Mouse (Mus musculus): ENCODE results near the gene Hnf4a. TPM values are rescaled to one million over a fixed set of nuclear protein-coding genes. Genes with fewer than 3 reads are reported as not detected.

The Hnf4a gene
- polyA plus RNA-seq, 1 experiment = not detected

GRCm38 (mm10) chr2:163462386-163462785 is 44.2 kb upstream of the Hnf4a start:
- Histone ChIP-seq H3ac (ENCODE audit: control insufficient read depth, insufficient read length, low read depth) (no peak overlapping the region), H3K36me3 (ENCODE audit: control insufficient read depth, insufficient read depth) (no peaks in the 10 kb centered on the region), H3K79me3 (ENCODE audit: low read depth) (no peaks in the 10 kb centered on the region), H3K27me3 (ENCODE audit: control insufficient read depth, insufficient read depth, insufficient read length) (peaks cover 21% of the 10 kb centered on the region), H3K4me3 (ENCODE audit: insufficient read depth, poor library complexity, severe bottlenecking) (no peak overlapping the region), H3K79me2 (ENCODE audit: control insufficient read depth, insufficient read depth) (no peaks in the 10 kb centered on the region)
- TF ChIP-seq MYOD1 (IDR thresholded peaks at IDR 0.05; ENCODE audit: control insufficient read depth, insufficient read length, low read depth) (no peak), CEBPB (IDR thresholded peaks at IDR 0.05; ENCODE audit: low read depth) (no peak), MYOG (IDR thresholded peaks at IDR 0.05; ENCODE audit: control insufficient read depth, extremely low read depth, insufficient read length) (no peak), CTCF (IDR thresholded peaks at IDR 0.05; ENCODE audit: control insufficient read depth, insufficient read depth, insufficient read length) (no peak), MAX (IDR thresholded peaks at IDR 0.05) (no peak), FOSL1 (IDR thresholded peaks at IDR 0.05; ENCODE audit: insufficient read depth, low read length, poor library complexity, severe bottlenecking) (no peak), USF1 (IDR thresholded peaks at IDR 0.05; ENCODE audit: low read depth) (no peak)

DNA sequence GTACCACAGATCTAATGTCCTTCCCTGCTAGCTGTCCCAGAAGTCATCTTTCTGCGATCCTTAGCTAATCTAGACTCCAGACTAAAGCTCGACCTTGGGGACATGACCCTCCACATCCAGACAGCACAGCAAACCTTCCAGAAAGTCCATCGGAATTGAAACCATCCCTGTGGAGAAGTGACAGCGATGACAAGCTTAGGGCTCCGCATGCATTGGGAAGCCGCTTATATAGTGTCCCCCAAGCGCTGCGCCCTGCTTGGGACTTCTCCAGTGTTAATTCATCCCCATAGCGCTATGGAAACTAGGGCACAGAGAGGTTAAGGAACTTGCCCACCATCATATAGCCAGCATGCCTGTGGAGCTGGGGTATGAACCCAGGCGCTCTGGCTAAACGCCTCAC is 43.8 kb upstream of the Hnf4a start:
- no peak overlapping the region for H3K4me3 ChIP-seq (ENCODE audit: insufficient read depth, poor library complexity, severe bottlenecking)
- H3K36me3 ChIP-seq (ENCODE audit: control insufficient read depth, insufficient read depth) = peaks cover under 1% of the 10 kb centered on the region
- H3ac ChIP-seq (ENCODE audit: control insufficient read depth, insufficient read length, low read depth) = no peak overlapping the region
- peaks cover 18% of the 10 kb centered on the region for H3K27me3 ChIP-seq (ENCODE audit: control insufficient read depth, insufficient read depth, insufficient read length)
- no peaks in the 10 kb centered on the region for H3K79me2 ChIP-seq (ENCODE audit: control insufficient read depth, insufficient read depth)
- TF ChIP-seq CEBPB (IDR thresholded peaks at IDR 0.05; ENCODE audit: low read depth) = no peak
- no peak for TF ChIP-seq MYOG (IDR thresholded peaks at IDR 0.05; ENCODE audit: control insufficient read depth, extremely low read depth, insufficient read length)
- no peak for TF ChIP-seq CTCF (IDR thresholded peaks at IDR 0.05; ENCODE audit: control insufficient read depth, insufficient read depth, insufficient read length)
- TF ChIP-seq MYOD1 (IDR thresholded peaks at IDR 0.05; ENCODE audit: control insufficient read depth, insufficient read length, low read depth) = no peak
- TF ChIP-seq FOSL1 (IDR thresholded peaks at IDR 0.05; ENCODE audit: insufficient read depth, low read length, poor library complexity, severe bottlenecking) = no peak
- no peak for TF ChIP-seq MAX (IDR thresholded peaks at IDR 0.05)
- H3K79me3 ChIP-seq (ENCODE audit: low read depth) = no peaks in the 10 kb centered on the region

DNA sequence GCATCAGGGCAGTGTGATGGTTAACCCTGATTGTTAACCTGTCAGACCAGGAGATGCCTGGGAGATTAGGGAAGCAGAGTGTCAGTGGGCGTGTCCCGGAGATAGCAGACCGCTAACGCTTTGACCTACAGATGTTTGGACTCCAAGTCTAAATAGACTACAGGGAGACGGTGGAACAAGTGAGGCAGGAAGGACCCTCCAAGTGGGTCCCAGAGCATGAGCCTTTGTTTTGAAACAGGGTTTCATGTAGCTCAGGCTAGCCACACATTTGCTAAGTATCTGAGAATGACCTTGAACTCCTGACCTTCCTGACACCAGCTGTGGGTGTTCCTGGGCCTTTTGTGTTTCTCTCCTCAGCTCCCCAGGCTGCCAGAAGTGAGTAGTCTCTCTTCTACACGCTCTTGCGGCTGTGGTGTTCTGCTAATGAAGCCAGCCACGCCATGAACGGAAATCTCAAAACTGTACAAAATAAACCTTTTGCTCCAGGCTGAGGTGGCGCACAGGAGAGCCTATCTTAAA is 43.3 kb upstream of the Hnf4a start:
- TF ChIP-seq USF1 (IDR thresholded peaks at IDR 0.05; ENCODE audit: low read depth) = no peak
- TF ChIP-seq CEBPB (IDR thresholded peaks at IDR 0.05; ENCODE audit: low read depth) = no peak
- TF ChIP-seq MYOD1 (IDR thresholded peaks at IDR 0.05; ENCODE audit: control insufficient read depth, insufficient read length, low read depth) = no peak
- TF ChIP-seq MAX (IDR thresholded peaks at IDR 0.05) = no peak
- no peak for TF ChIP-seq MYOG (IDR thresholded peaks at IDR 0.05; ENCODE audit: control insufficient read depth, extremely low read depth, insufficient read length)
- no peak for TF ChIP-seq FOSL1 (IDR thresholded peaks at IDR 0.05; ENCODE audit: insufficient read depth, low read length, poor library complexity, severe bottlenecking)
- TF ChIP-seq CTCF (IDR thresholded peaks at IDR 0.05; ENCODE audit: control insufficient read depth, insufficient read depth, insufficient read length) = no peak
- Histone ChIP-seq H3K79me3 (ENCODE audit: low read depth) (no peaks in the 10 kb centered on the region), H3ac (ENCODE audit: control insufficient read depth, insufficient read length, low read depth) (no peak overlapping the region), H3K27me3 (ENCODE audit: control insufficient read depth, insufficient read depth, insufficient read length) (peaks cover 13% of the 10 kb centered on the region), H3K4me3 (ENCODE audit: insufficient read depth, poor library complexity, severe bottlenecking) (no peak overlapping the region), H3K79me2 (ENCODE audit: control insufficient read depth, insufficient read depth) (no peaks in the 10 kb centered on the region), H3K36me3 (ENCODE audit: control insufficient read depth, insufficient read depth) (peaks cover 6% of the 10 kb centered on the region)

GRCm38 (mm10) chr2:163463998-163464397 is 42.6 kb upstream of the Hnf4a start:
- Histone ChIP-seq H3K27me3 (ENCODE audit: control insufficient read depth, insufficient read depth, insufficient read length) (peaks cover 7% of the 10 kb centered on the region), H3K79me3 (ENCODE audit: low read depth) (no peaks in the 10 kb centered on the region), H3K36me3 (ENCODE audit: control insufficient read depth, insufficient read depth) (peaks cover 13% of the 10 kb centered on the region), H3ac (ENCODE audit: control insufficient read depth, insufficient read length, low read depth) (no peak overlapping the region), H3K4me3 (ENCODE audit: insufficient read depth, poor library complexity, severe bottlenecking) (no peak overlapping the region), H3K79me2 (ENCODE audit: control insufficient read depth, insufficient read depth) (no peaks in the 10 kb centered on the region)
- TF ChIP-seq CEBPB (IDR thresholded peaks at IDR 0.05; ENCODE audit: low read depth) (no peak), MYOG (IDR thresholded peaks at IDR 0.05; ENCODE audit: control insufficient read depth, extremely low read depth, insufficient read length) (no peak), CTCF (IDR thresholded peaks at IDR 0.05; ENCODE audit: control insufficient read depth, insufficient read depth, insufficient read length) (no peak), USF1 (IDR thresholded peaks at IDR 0.05; ENCODE audit: low read depth) (no peak), FOSL1 (IDR thresholded peaks at IDR 0.05; ENCODE audit: insufficient read depth, low read length, poor library complexity, severe bottlenecking) (no peak)

- H3K79me3 ChIP-seq (ENCODE audit: low read depth) = no peaks in the 10 kb centered on the region
- H3K4me3 ChIP-seq (ENCODE audit: insufficient read depth, poor library complexity, severe bottlenecking) = no peak overlapping the region
- H3ac ChIP-seq (ENCODE audit: control insufficient read depth, insufficient read length, low read depth) = no peak overlapping the region
- peaks cover 19% of the 10 kb centered on the region for H3K36me3 ChIP-seq (ENCODE audit: control insufficient read depth, insufficient read depth)
- TF ChIP-seq CTCF (IDR thresholded peaks at IDR 0.05; ENCODE audit: control insufficient read depth, insufficient read depth, insufficient read length) (no peak), FOSL1 (IDR thresholded peaks at IDR 0.05; ENCODE audit: insufficient read depth, low read length, poor library complexity, severe bottlenecking) (no peak), MYOG (IDR thresholded peaks at IDR 0.05; ENCODE audit: control insufficient read depth, extremely low read depth, insufficient read length) (no peak), USF1 (IDR thresholded peaks at IDR 0.05; ENCODE audit: low read depth) (no peak), MAX (IDR thresholded peaks at IDR 0.05) (no peak), CEBPB (IDR thresholded peaks at IDR 0.05; ENCODE audit: low read depth) (no peak)
- H3K27me3 ChIP-seq (ENCODE audit: control insufficient read depth, insufficient read depth, insufficient read length) = peaks cover 2% of the 10 kb centered on the region
- H3K79me2 ChIP-seq (ENCODE audit: control insufficient read depth, insufficient read depth) = no peaks in the 10 kb centered on the region
These were observed 42.0 kb upstream of the Hnf4a start for GRCm38 (mm10) chr2:163464562-163464961.

DNA sequence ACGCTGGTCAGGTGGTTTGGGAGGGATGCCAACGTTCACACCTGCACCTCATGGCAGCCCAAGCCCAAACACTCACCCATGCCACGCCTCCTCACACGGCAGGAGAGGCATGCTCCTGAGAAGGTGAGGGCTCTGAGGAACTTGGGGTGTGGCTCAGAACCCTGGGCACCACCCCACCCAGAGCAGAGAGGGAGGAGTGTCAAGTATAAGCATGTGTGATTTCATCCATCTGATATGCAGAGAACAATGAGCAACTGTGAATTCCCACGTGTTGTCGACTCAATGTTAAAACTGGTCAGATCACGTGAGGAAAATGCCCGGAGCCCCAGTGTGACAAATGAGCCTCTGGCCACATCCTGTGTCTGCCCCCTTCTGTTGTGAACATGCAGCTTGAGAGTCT is 39.8 kb upstream of the Hnf4a start:
- TF ChIP-seq USF1 (IDR thresholded peaks at IDR 0.05; ENCODE audit: low read depth) (peak; percentile 71), MAX (IDR thresholded peaks at IDR 0.05) (peak; percentile 18), MYOG (IDR thresholded peaks at IDR 0.05; ENCODE audit: control insufficient read depth, extremely low read depth, insufficient read length) (no peak)

More for the DNA sequence above, 39.8 kb upstream of the Hnf4a start:
- H3K27me3 ChIP-seq (ENCODE audit: control insufficient read depth, insufficient read depth, insufficient read length) = no peaks in the 10 kb centered on the region
- H3K36me3 ChIP-seq (ENCODE audit: control insufficient read depth, insufficient read depth) = peaks cover 21% of the 10 kb centered on the region
- peaks cover 12% of the 10 kb centered on the region for H3K79me2 ChIP-seq (ENCODE audit: control insufficient read depth, insufficient read depth)
- H3K79me3 ChIP-seq (ENCODE audit: low read depth) = peaks cover 4% of the 10 kb centered on the region
- no peak overlapping the region for H3ac ChIP-seq (ENCODE audit: control insufficient read depth, insufficient read length, low read depth)
- H3K4me3 ChIP-seq (ENCODE audit: insufficient read depth, poor library complexity, severe bottlenecking) = no peak overlapping the region

Measured in C2C12 (cell line).